Mouse (Mus musculus) limb, embryonic 11.5 days (tissue): ENCODE measurements around the gene Fbln1. TPM values are rescaled to one million over a fixed set of nuclear protein-coding genes. Genes with fewer than 3 reads are reported as not detected.

Experiments
- ATAC-seq: fragments of 200-750 bp; cut with Nextera tagmentation; 2 replicates; pipeline ENCODE4 v1.8.0; 2017; ENCODE audit warnings: low read depth; ENCODE audit not compliant: insufficient number of reproducible peaks, low FRiP score, low TSS enrichment
- DNase-seq: peaks from one replicate; pipeline ENCODE4 v3.0.0-alpha.2; 2015; ENCODE audit warnings: low spot score
- H3K27ac ChIP-seq: fragments of 300-500 bp; sonication (generic); replicated peaks from 2 replicates; pipeline ENCODE4 v1.5.1; 2014; ENCODE audit warnings: low read depth, mild to moderate bottlenecking, low read length
- H3K27me3 ChIP-seq: fragments of 300-500 bp; sonication (generic); 2 replicates; pipeline ENCODE4 v1.6.1; 2014; ENCODE audit warnings: mild to moderate bottlenecking, low read length, mixed read lengths; ENCODE audit not compliant: control insufficient read depth, insufficient read depth
- H3K36me3 ChIP-seq: fragments of 300-500 bp; sonication (generic); 2 replicates; pipeline ENCODE4 v1.6.1; 2014; ENCODE audit warnings: mild to moderate bottlenecking, low read length, moderate library complexity, mixed read lengths; ENCODE audit not compliant: control insufficient read depth, insufficient read depth
- H3K4me1 ChIP-seq: fragments of 300-500 bp; sonication (generic); 2 replicates; pipeline ENCODE4 v1.6.1; 2014; ENCODE audit warnings: low read length, mixed read lengths; ENCODE audit not compliant: control insufficient read depth, insufficient read depth
- H3K4me2 ChIP-seq: fragments of 300-500 bp; sonication (generic); 2 replicates; pipeline ENCODE4 v1.6.1; 2014; ENCODE audit warnings: low read depth, mild to moderate bottlenecking, moderate library complexity; ENCODE audit not compliant: severe bottlenecking
- H3K4me3 ChIP-seq: fragments of 300-500 bp; sonication (generic); 2 replicates; pipeline ENCODE4 v1.5.1; 2014; ENCODE audit warnings: low read depth, low read length
- H3K9ac ChIP-seq: fragments of 300-500 bp; sonication (generic); 2 replicates; pipeline ENCODE4 v1.6.1; 2014; ENCODE audit warnings: mild to moderate bottlenecking, low read length
- H3K9me3 ChIP-seq: fragments of 300-500 bp; sonication (generic); 2 replicates; pipeline ENCODE4 v1.6.1; 2016; ENCODE audit warnings: low read length; ENCODE audit not compliant: control insufficient read depth
- WGBS: fragments of 180-500 bp; shearing (Covaris S2); extraction: QIAGEN DNeasy Blood & Tissue Kit; methylation state at CpG from one replicate; pipeline ENCODE4 v1.1.7; 2014; 5-methylcytosine and 5-hydroxymethylcytosine counted together
- polyA plus RNA-seq: library from polyadenylated mRNA; unstranded; fragments of >200 nt; fragmentation: Nextera tagmentation; extraction: Ambion mirVana; gene quantifications from 2 replicates; pipeline ENCODE4 v1.2.1, GENCODE M21; 2014

The Fbln1 gene
- polyA plus RNA-seq, 1 experiment from 2014 or later: 273 TPM

GRCm38 (mm10) chr15:85173425-85173824 lies 32.3 kb upstream of the Fbln1 start:
- no peak overlapping the region for H3K9ac ChIP-seq
- H3K9me3 ChIP-seq: no peaks in the 10 kb centered on the region
- no peaks in the 10 kb centered on the region for H3K27me3 ChIP-seq
- H3K4me3 ChIP-seq: no peak overlapping the region
- ATAC-seq (peak; percentile 17; the same call in 1 of the 2 replicates), DNase-seq (peak; percentile 42)
- no peaks in the 10 kb centered on the region for H3K36me3 ChIP-seq
- no peak overlapping the region for H3K4me2 ChIP-seq
- WGBS: 57% methylated on average over 8 of the region's 8 CpGs
- H3K27ac ChIP-seq: no peak overlapping the region
- H3K4me1 ChIP-seq: peaks cover 7% of the 10 kb centered on the region

- Histone ChIP-seq H3K9me3 (no peaks in the 10 kb centered on the region), H3K4me2 (no peak overlapping the region), H3K4me1 (peaks cover 6% of the 10 kb centered on the region), H3K27ac (no peak overlapping the region), H3K27me3 (no peaks in the 10 kb centered on the region), H3K36me3 (no peaks in the 10 kb centered on the region), H3K4me3 (no peak overlapping the region), H3K9ac (no peak overlapping the region)
- no peak for ATAC-seq
- WGBS: 77% methylated on average over 10 of the region's 10 CpGs
- DNase-seq: no peak
Measured at GRCm38 (mm10) chr15:85174060-85174459, 31.7 kb upstream of the Fbln1 start.

DNA sequence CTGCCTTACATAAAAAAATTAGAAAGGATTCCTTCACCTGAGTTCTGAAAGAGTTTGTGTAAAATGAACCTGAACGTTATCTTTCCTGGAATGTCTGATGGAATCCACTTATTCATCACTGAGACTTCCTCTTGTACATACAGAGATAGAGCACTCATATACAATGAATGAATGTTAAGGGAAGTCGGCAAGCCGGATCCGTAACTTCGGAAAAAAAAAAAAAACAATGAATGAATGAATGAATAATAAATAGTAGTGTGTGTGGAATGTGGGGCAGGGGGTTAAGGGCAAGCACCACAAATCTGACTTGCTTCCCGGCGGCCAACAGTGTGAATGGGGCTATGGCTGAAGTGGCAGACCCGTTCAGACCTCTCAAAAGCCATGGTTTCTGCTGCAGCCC lies 28.2 kb upstream of the Fbln1 start:
- ATAC-seq: no peak
- WGBS: 88% methylated on average over 8 of the region's 8 CpGs
- Histone ChIP-seq H3K4me3 (no peak overlapping the region), H3K9me3 (no peaks in the 10 kb centered on the region), H3K27me3 (no peaks in the 10 kb centered on the region), H3K4me2 (no peak overlapping the region), H3K27ac (no peak overlapping the region), H3K9ac (no peak overlapping the region), H3K36me3 (no peaks in the 10 kb centered on the region), H3K4me1 (peaks cover 2% of the 10 kb centered on the region; the same call in 1 of the 2 replicates)
- peak; percentile 57 for DNase-seq

DNA sequence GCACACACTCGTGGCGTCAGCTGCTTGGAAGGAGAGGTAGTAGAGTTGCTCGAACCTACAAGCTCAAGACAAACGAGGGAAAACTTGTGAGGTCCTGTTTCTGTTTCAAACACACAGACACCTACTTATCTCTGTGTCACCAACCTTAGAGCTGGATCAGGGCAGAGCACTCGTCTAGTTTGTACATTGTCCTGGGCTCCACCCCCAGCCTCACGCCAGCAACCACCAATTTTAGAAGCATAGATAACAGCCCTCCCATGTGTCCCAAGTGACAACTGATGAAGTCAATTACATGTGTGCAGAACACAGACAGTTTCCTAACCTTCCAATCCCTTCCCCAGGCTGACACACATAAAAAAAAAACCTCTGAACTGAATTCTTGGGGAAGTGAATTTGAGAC lies 27.6 kb upstream of the Fbln1 start:
- Histone ChIP-seq H3K9me3 (no peaks in the 10 kb centered on the region), H3K4me1 (peaks cover 2% of the 10 kb centered on the region; the same call in 1 of the 2 replicates), H3K27me3 (no peaks in the 10 kb centered on the region), H3K4me2 (no peak overlapping the region), H3K4me3 (no peak overlapping the region), H3K27ac (no peak overlapping the region), H3K36me3 (no peaks in the 10 kb centered on the region), H3K9ac (no peak overlapping the region)
- DNase-seq: no peak
- ATAC-seq: no peak
- 76% methylated on average over 6 of the region's 6 CpGs for WGBS

GRCm38 (mm10) chr15:85179528-85180180 lies 26.1 kb upstream of the Fbln1 start:
- DNase-seq (no peak), ATAC-seq (no peak)
- H3K27ac ChIP-seq: 0 out of 2 replicates have a peak overlapping the region, but pooled peaks have one; percentile 45

GRCm38 (mm10) chr15:85180368-85180767 lies 25.4 kb upstream of the Fbln1 start:
- Histone ChIP-seq H3K4me3 (no peak overlapping the region), H3K9ac (no peak overlapping the region), H3K36me3 (no peaks in the 10 kb centered on the region), H3K27me3 (no peaks in the 10 kb centered on the region), H3K4me1 (peaks cover 9% of the 10 kb centered on the region), H3K9me3 (no peaks in the 10 kb centered on the region), H3K27ac (no peak overlapping the region), H3K4me2 (no peak overlapping the region)
- no peak for ATAC-seq
- DNase-seq: no peak

More at GRCm38 (mm10) chr15:85179528-85180180, 26.1 kb upstream of the Fbln1 start:
- H3K4me1 ChIP-seq: peaks cover 9% of the 10 kb centered on the region
- H3K9ac ChIP-seq: no peak overlapping the region
- H3K9me3 ChIP-seq: no peaks in the 10 kb centered on the region
- H3K27me3 ChIP-seq: no peaks in the 10 kb centered on the region
- 76% methylated on average over 7 of the region's 7 CpGs for WGBS
- H3K4me2 ChIP-seq: no peak overlapping the region
- H3K4me3 ChIP-seq: no peak overlapping the region
- no peaks in the 10 kb centered on the region for H3K36me3 ChIP-seq

DNA sequence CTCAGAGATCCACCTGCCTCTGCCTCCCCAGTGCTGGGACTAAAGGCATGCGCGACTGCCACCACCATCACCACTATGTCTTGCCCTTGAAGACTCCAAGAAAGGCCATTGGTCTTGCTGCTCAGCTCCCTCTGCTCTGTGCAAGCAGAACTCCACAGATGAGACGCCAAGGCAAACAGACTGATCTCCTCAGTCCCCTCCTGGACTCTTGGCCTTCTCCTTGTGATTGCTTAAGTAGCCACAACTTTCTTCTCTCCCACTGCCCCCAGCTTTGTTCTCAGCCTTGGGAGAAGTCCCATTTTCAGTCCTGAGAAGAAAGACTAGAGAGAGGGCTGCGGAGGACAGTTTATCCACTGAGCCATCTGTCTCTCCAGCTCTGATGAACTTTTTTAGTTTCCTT lies 23.7 kb upstream of the Fbln1 start:
- DNase-seq (no peak), ATAC-seq (no peak)
- H3K9ac ChIP-seq: no peak overlapping the region
- H3K27ac ChIP-seq: no peak overlapping the region
- no peak overlapping the region for H3K4me3 ChIP-seq
- peaks cover 9% of the 10 kb centered on the region for H3K4me1 ChIP-seq
- H3K4me2 ChIP-seq: no peak overlapping the region
- H3K27me3 ChIP-seq: no peaks in the 10 kb centered on the region
- H3K9me3 ChIP-seq: no peaks in the 10 kb centered on the region
- no peaks in the 10 kb centered on the region for H3K36me3 ChIP-seq
- 89% methylated on average over 4 of the region's 4 CpGs for WGBS

DNA sequence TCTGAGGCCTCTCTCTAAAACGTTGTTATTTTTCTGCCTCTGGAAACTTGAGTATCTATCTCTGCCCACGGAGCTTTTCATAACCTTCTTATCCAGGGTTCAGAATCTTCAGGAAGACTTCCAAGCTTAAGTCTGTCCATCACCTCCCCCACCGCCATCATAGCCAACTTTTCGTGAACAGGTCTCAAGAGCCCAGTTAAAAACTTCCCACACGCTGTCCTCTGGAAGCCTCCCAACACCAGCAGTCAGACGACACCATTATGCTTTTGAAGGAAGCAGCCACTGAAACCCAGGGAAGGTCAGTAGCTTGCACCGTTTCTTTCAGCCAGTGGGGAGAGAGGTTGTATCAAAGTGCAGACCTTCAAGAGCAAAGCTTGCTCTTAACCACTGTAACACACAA lies 18.8 kb upstream of the Fbln1 start:
- H3K9me3 ChIP-seq: no peaks in the 10 kb centered on the region
- no peak overlapping the region for H3K4me2 ChIP-seq
- no peak overlapping the region for H3K27ac ChIP-seq
- WGBS: 79% methylated on average over 7 of the region's 7 CpGs
- H3K4me3 ChIP-seq: no peak overlapping the region
- no peak for ATAC-seq
- no peaks in the 10 kb centered on the region for H3K36me3 ChIP-seq
- H3K9ac ChIP-seq: no peak overlapping the region
- no peaks in the 10 kb centered on the region for H3K27me3 ChIP-seq
- DNase-seq: no peak
- H3K4me1 ChIP-seq: peaks cover 14% of the 10 kb centered on the region
